Mouse (Mus musculus) embryonic facial prominence, embryonic 14.5 days (tissue): Measurements from ENCODE around the gene Atf3. TPM values are rescaled to one million over a fixed set of nuclear protein-coding genes. Genes with fewer than 3 reads are reported as not detected.

Experiments used
- ATAC-seq: fragments of 200-750 bp; cut with Nextera tagmentation; 2 replicates; pipeline ENCODE4 v1.8.0; 2017; ENCODE audit warnings: low read depth, moderate number of reproducible peaks, moderate TSS enrichment
- DNase-seq: peaks from one replicate; pipeline ENCODE4 v3.0.0-alpha.2; 2015; ENCODE audit warnings: low spot score
- H3K27ac ChIP-seq: fragments of 300-500 bp; sonication (generic); replicated peaks from 2 replicates; pipeline ENCODE4 v1.5.1; 2014; ENCODE audit warnings: low read depth, mild to moderate bottlenecking, low read length, moderate library complexity
- H3K27me3 ChIP-seq: fragments of 300-500 bp; sonication (generic); replicated peaks from 2 replicates; pipeline ENCODE4 v1.6.1; 2014; ENCODE audit warnings: low read length; ENCODE audit not compliant: control insufficient read depth, insufficient read depth
- H3K36me3 ChIP-seq: fragments of 300-500 bp; sonication (generic); 2 replicates; pipeline ENCODE4 v1.6.1; 2014; ENCODE audit warnings: low read length, mixed read lengths; ENCODE audit not compliant: control insufficient read depth, insufficient read depth
- H3K4me1 ChIP-seq: fragments of 300-500 bp; sonication (generic); 2 replicates; pipeline ENCODE4 v1.6.1; 2014; ENCODE audit warnings: antibody characterized with exemption, low read length; ENCODE audit not compliant: control insufficient read depth, insufficient read depth
- H3K4me2 ChIP-seq: fragments of 300-500 bp; sonication (generic); 2 replicates; pipeline ENCODE4 v1.6.1; 2014; ENCODE audit warnings: low read depth, mild to moderate bottlenecking, low read length, moderate library complexity, mixed read lengths
- H3K4me3 ChIP-seq: fragments of 300-500 bp; sonication (generic); 2 replicates; pipeline ENCODE4 v1.5.1; 2014; ENCODE audit warnings: low read depth, mild to moderate bottlenecking, low read length
- H3K9ac ChIP-seq: fragments of 300-500 bp; sonication (generic); 2 replicates; pipeline ENCODE4 v1.6.1; 2014; ENCODE audit warnings: low read depth, mild to moderate bottlenecking, low read length, moderate library complexity, mixed read lengths
- H3K9me3 ChIP-seq: fragments of 300-500 bp; sonication (generic); 2 replicates; pipeline ENCODE4 v1.6.1; 2016; ENCODE audit warnings: low read length; ENCODE audit not compliant: control insufficient read depth
- WGBS: fragments of 180-500 bp; shearing (Covaris S2); extraction: QIAGEN DNeasy Blood & Tissue Kit; methylation state at CpG from one replicate; pipeline ENCODE4 v1.1.7; 2014; 5-methylcytosine and 5-hydroxymethylcytosine counted together
- polyA plus RNA-seq: library from polyadenylated mRNA; unstranded; fragments of >200 nt; fragmentation: Nextera tagmentation; extraction: Ambion mirVana; gene quantifications from 2 replicates; pipeline ENCODE4 v1.2.1, GENCODE M21; 2014

Gene Atf3
- polyA plus RNA-seq, 1 experiment from 2014 or later = 4.3 TPM

- Histone ChIP-seq H3K4me2 (no peak overlapping the region), H3K27ac (no peak overlapping the region), H3K9me3 (no peaks in the 10 kb centered on the region), H3K4me1 (no peaks in the 10 kb centered on the region), H3K36me3 (no peaks in the 10 kb centered on the region), H3K4me3 (no peak overlapping the region), H3K27me3 (no peaks in the 10 kb centered on the region), H3K9ac (no peak overlapping the region)
- DNase-seq = no peak
- WGBS = 56% methylated on average over 2 of the region's 2 CpGs
- no peak for ATAC-seq
These were observed 6.7 kb downstream of the Atf3 start for GRCm38 (mm10) chr1:191211096-191211495.

DNA sequence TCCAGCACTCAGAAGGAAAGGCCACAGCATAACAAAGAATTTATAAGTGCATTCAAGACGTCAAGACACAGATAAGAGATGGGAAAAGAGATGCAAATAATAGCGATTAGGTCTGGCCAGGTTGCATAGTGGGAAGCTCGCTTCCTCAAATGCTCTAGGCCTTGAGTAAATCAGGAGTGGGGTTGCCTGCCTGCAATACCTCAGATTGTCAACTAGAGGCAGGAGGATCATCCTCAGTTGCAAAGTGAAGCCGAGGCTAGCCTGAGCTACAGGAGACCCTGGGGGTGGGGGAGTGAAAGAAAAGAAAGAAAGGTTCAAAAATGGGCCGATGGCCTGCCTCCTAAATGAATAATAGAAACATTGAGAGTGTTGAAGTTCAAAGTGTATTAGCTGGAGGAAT, 12.0 kb downstream of the Atf3 start:
- no peak overlapping the region for H3K4me3 ChIP-seq

DNA sequence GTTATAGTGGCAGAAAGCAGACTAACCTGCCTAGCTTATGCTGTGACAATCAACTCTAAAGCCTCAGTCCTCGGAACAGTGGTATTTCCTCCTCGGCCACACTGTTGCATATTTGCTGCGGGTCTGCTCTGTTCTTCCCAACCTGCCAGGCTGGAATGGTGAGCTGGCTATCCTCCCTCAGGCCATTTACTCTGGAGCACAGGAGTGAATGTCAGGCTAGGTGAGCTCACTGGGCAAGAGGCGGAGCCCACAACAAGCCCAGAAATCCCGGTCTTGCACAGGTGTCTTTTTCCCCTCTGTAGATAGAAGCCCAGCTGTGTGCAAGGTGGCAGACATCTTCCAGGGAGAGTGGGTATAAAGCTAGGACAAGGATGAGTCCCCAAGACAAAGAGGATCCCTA, 13.0 kb downstream of the Atf3 start:
- H3K27ac ChIP-seq = no peak overlapping the region
- WGBS = 67% methylated on average over 5 of the region's 5 CpGs
- ATAC-seq (peak; percentile 47), DNase-seq (no peak)
- no peak overlapping the region for H3K4me3 ChIP-seq
- no peaks in the 10 kb centered on the region for H3K4me1 ChIP-seq
- H3K4me2 ChIP-seq = no peak overlapping the region
- no peaks in the 10 kb centered on the region for H3K27me3 ChIP-seq
- no peak overlapping the region for H3K9ac ChIP-seq
- H3K9me3 ChIP-seq = no peaks in the 10 kb centered on the region
- no peaks in the 10 kb centered on the region for H3K36me3 ChIP-seq

More for the DNA sequence above, 12.0 kb downstream of the Atf3 start:
- Histone ChIP-seq H3K4me1 (no peaks in the 10 kb centered on the region), H3K9me3 (no peaks in the 10 kb centered on the region), H3K4me2 (no peak overlapping the region), H3K27ac (no peak overlapping the region), H3K9ac (no peak overlapping the region), H3K36me3 (no peaks in the 10 kb centered on the region), H3K27me3 (no peaks in the 10 kb centered on the region)
- DNase-seq (no peak), ATAC-seq (no peak)
- 82% methylated on average over 5 of the region's 5 CpGs for WGBS

GRCm38 (mm10) chr1:191203496-191203895, 14.3 kb downstream of the Atf3 start:
- Histone ChIP-seq H3K9me3 (no peaks in the 10 kb centered on the region), H3K27ac (no peak overlapping the region), H3K4me3 (no peak overlapping the region), H3K27me3 (no peaks in the 10 kb centered on the region), H3K36me3 (no peaks in the 10 kb centered on the region), H3K9ac (no peak overlapping the region), H3K4me1 (no peaks in the 10 kb centered on the region), H3K4me2 (no peak overlapping the region)
- WGBS = 63% methylated on average over 2 of the region's 2 CpGs
- DNase-seq (no peak), ATAC-seq (no peak)

DNA sequence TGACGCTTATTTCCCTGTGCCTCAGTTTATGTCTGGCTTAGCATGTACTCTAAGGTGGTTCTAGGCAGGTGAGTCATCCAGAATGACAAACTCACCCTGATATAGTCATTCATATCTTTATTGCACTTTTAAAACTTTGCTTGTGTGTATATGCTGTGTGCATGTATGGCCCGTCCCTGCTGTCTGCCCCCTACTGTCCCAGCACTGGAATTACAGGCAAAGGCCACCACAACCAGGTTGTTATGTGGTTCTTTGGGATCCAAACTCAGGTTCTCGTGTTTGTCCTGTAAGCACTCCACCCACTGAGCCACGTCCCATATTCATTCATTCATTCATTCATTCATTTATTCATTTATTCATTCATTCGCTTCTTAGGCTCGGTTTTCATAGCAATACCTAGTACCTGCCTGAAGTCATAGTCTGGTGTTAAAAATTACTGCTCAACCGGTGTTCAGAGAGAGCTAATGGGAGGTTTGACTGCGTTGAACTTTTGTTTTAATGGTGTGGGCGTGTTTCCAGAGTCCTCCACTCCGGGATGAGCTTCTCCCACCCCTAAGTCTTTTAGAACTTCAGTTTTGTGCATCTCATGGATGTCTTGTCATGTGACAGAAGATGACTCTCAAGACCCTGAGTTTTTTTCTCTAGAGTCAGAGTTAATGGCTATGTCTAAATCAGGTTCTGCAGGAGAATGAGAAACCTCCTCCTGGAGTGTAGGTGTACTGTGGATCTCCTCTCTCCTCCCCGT, 15.5 kb downstream of the Atf3 start:
- ATAC-seq (no peak), DNase-seq (no peak)
- 82% methylated on average over 11 of the region's 11 CpGs for WGBS

DNA sequence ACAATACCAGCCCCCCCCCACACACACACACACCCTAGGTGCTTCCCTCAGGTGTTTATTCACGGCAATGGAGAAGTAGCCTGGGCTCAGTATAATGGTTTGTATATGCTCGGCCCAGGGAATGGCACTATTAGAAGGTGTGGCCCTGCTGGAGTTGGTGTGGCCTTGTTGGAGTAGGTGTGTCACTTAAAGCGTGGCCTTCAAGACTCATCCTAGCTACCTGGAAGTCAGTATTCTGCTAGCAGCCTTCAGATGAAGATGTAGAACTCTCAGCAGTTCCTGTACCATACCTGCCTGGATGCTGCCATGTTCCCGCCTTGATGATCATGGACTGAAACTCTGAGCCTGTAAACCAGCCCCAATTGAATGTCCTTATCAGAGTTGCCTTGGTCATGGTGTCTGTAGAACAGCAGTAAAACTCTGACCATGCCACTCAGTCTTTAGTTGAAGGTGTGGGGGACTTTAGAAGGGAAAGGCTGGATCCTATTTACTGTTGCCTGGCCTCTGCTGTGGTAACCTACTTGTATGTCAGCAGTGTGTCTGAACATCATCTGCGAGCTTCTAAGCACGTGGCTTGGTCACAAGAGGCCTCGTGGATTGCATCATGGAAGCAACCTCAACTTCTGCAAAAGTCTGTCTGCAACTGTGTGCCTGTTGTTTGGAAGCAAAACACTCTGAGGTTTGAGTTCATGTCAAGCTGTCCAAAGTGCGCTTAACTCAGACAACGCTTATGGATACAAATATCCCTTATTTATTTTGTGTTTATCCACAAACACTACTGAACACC, 16.8 kb downstream of the Atf3 start:
- Histone ChIP-seq H3K4me1 (no peaks in the 10 kb centered on the region), H3K9ac (no peak overlapping the region), H3K9me3 (no peaks in the 10 kb centered on the region), H3K27ac (no peak overlapping the region), H3K36me3 (no peaks in the 10 kb centered on the region), H3K4me2 (no peak overlapping the region), H3K27me3 (no peaks in the 10 kb centered on the region), H3K4me3 (no peak overlapping the region)
- 88% methylated on average over 9 of the region's 9 CpGs for WGBS
- ATAC-seq = no peak
- DNase-seq = no peak

More for the DNA sequence above, 15.5 kb downstream of the Atf3 start:
- no peaks in the 10 kb centered on the region for H3K27me3 ChIP-seq
- no peaks in the 10 kb centered on the region for H3K9me3 ChIP-seq
- no peaks in the 10 kb centered on the region for H3K36me3 ChIP-seq
- H3K27ac ChIP-seq = no peak overlapping the region
- no peak overlapping the region for H3K4me2 ChIP-seq
- no peak overlapping the region for H3K4me3 ChIP-seq
- no peaks in the 10 kb centered on the region for H3K4me1 ChIP-seq
- H3K9ac ChIP-seq = no peak overlapping the region

GRCm38 (mm10) chr1:191197916-191198315, 19.9 kb downstream of the Atf3 start:
- Histone ChIP-seq H3K27ac (no peak overlapping the region), H3K9me3 (no peaks in the 10 kb centered on the region), H3K9ac (no peak overlapping the region), H3K27me3 (no peaks in the 10 kb centered on the region), H3K4me1 (no peaks in the 10 kb centered on the region), H3K36me3 (no peaks in the 10 kb centered on the region), H3K4me2 (no peak overlapping the region), H3K4me3 (no peak overlapping the region)
- WGBS = 56% methylated on average over 7 of the region's 7 CpGs
- DNase-seq (no peak), ATAC-seq (no peak)

DNA sequence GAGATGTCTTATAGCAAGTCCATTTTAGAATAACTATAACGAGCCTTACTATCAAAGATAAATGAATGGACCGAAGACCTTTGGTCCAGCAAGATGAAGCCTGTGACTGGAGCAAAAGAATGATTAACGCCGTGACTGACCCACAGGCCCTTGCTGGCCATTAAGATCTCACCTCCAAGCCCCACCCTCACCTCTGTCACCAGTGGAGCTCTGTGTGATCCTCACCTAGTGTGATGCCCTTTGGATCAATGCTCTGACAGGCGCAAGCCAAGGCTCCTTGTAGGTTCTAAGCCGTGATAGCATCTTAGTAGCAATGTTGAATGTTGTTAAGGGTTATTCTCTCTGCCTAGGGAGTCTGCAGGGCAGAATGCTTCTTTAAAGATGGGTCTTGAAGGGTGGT, 21.8 kb downstream of the Atf3 start:
- no peak overlapping the region for H3K4me2 ChIP-seq
- no peaks in the 10 kb centered on the region for H3K4me1 ChIP-seq
- ATAC-seq (no peak), DNase-seq (no peak)
- H3K9ac ChIP-seq = no peak overlapping the region
- no peaks in the 10 kb centered on the region for H3K9me3 ChIP-seq
- 91% methylated on average over 6 of the region's 6 CpGs for WGBS
- no peaks in the 10 kb centered on the region; the same call in 1 of the 2 replicates for H3K27me3 ChIP-seq
- H3K27ac ChIP-seq = no peak overlapping the region
- no peak overlapping the region for H3K4me3 ChIP-seq
- no peaks in the 10 kb centered on the region for H3K36me3 ChIP-seq
